Mouse (Mus musculus): ENCODE data around the gene Sh3glb2. TPM values are rescaled to one million over a fixed set of nuclear protein-coding genes. Genes with fewer than 3 reads are reported as not detected.

Gene Sh3glb2
- polyA plus RNA-seq, 1 experiment: 92.3 TPM

- DNase-seq (ENCODE audit: low read depth in 1 of 2, low spot score in 2 of 2): no peak
- Histone ChIP-seq H3K27me3 (ENCODE audit: control insufficient read depth, insufficient read depth, low read length) (no peaks in the 10 kb centered on the region), H3K27ac (ENCODE audit: insufficient read depth, low read length) (no peak overlapping the region), H3K4me3 (ENCODE audit: extremely low read depth, insufficient read depth, insufficient read length) (no peak overlapping the region), H3K4me1 (ENCODE audit: control insufficient read depth, insufficient read depth, insufficient read length) (no peaks in the 10 kb centered on the region), H3K36me3 (ENCODE audit: control insufficient read depth, insufficient read depth, low read length) (peaks cover 45% of the 10 kb centered on the region)
- 84% methylated on average over 7 of the region's 7 CpGs for WGBS
- TF ChIP-seq CTCF (IDR thresholded peaks at IDR 0.05; ENCODE audit: extremely low read depth, insufficient read depth, insufficient read length, insufficient replicate concordance): no peak
- TF ChIP-seq POLR2A (IDR thresholded peaks at IDR 0.05; ENCODE audit: low read depth, low read length): no peak
Observed at GRCm38 (mm10) chr2:30306087-30306486, 53.0 kb downstream of the Sh3glb2 start.

- Histone ChIP-seq H3K4me3 (ENCODE audit: extremely low read depth, insufficient read depth, insufficient read length) (no peak overlapping the region), H3K4me1 (ENCODE audit: control insufficient read depth, insufficient read depth, insufficient read length) (no peaks in the 10 kb centered on the region), H3K27me3 (ENCODE audit: control insufficient read depth, insufficient read depth, low read length) (no peaks in the 10 kb centered on the region), H3K27ac (ENCODE audit: insufficient read depth, low read length) (no peak overlapping the region), H3K36me3 (ENCODE audit: control insufficient read depth, insufficient read depth, low read length) (peaks cover 24% of the 10 kb centered on the region)
- TF ChIP-seq CTCF (IDR thresholded peaks at IDR 0.05; ENCODE audit: extremely low read depth, insufficient read depth, insufficient read length, insufficient replicate concordance) (no peak), POLR2A (IDR thresholded peaks at IDR 0.05; ENCODE audit: low read depth, low read length) (no peak)
- DNase-seq (ENCODE audit: low read depth in 1 of 2, low spot score in 2 of 2): no peak
- 91% methylated on average over 5 of the region's 5 CpGs for whole genome bisulfite sequencing
Observed at GRCm38 (mm10) chr2:30299966-30300365, 59.2 kb downstream of the Sh3glb2 start.

- Histone ChIP-seq H3K27me3 (ENCODE audit: control insufficient read depth, insufficient read depth, low read length) (no peaks in the 10 kb centered on the region), H3K36me3 (ENCODE audit: control insufficient read depth, insufficient read depth, low read length) (peaks cover 21% of the 10 kb centered on the region), H3K27ac (ENCODE audit: insufficient read depth, low read length) (no peak overlapping the region), H3K4me3 (ENCODE audit: extremely low read depth, insufficient read depth, insufficient read length) (no peak overlapping the region), H3K4me1 (ENCODE audit: control insufficient read depth, insufficient read depth, insufficient read length) (no peaks in the 10 kb centered on the region)
- DNase-seq (ENCODE audit: low read depth in 1 of 2, low spot score in 2 of 2): no peak
- TF ChIP-seq CTCF (IDR thresholded peaks at IDR 0.05; ENCODE audit: extremely low read depth, insufficient read depth, insufficient read length, insufficient replicate concordance) (no peak), POLR2A (IDR thresholded peaks at IDR 0.05; ENCODE audit: low read depth, low read length) (no peak)
- 84% methylated on average over 3 of the region's 3 CpGs for WGBS
Observed at GRCm38 (mm10) chr2:30299525-30299924, 59.6 kb downstream of the Sh3glb2 start.

Other genes starting within 250 kb of the Sh3glb2 start
- 59.0 and 78.3 TPM in 2 replicates for gene Zer1, start 234.8 kb downstream of the Sh3glb2 start, polyA plus RNA-seq (2012; rRNA removed)
- 48.5 and 50.9 TPM in 2 replicates for gene Tbc1d13, start 225.6 kb downstream of the Sh3glb2 start, polyA plus RNA-seq (2012; rRNA removed)
- 19.4 and 33.0 TPM in 2 replicates for gene Endog, start 187.8 kb downstream of the Sh3glb2 start, polyA plus RNA-seq (2012; rRNA removed)
- 19.1 and 23.3 TPM in 2 replicates for gene Spout1, start 180.9 kb downstream of the Sh3glb2 start, polyA plus RNA-seq (2012; rRNA removed)
- 9.7 and 11.5 TPM in 2 replicates for gene Kyat1, start 153.5 kb downstream of the Sh3glb2 start, polyA plus RNA-seq (2012; rRNA removed)
- 22.1 and 25.6 TPM in 2 replicates for gene Lrrc8a, start 121.6 kb downstream of the Sh3glb2 start, polyA plus RNA-seq (2012; rRNA removed)
- 6.0 and 9.6 TPM in 2 replicates for gene Gm28035, start 118.8 kb downstream of the Sh3glb2 start, polyA plus RNA-seq (2012; rRNA removed)
- 18.1 and 24.1 TPM in 2 replicates for gene Phyhd1, start 93.1 kb downstream of the Sh3glb2 start, polyA plus RNA-seq (2012; rRNA removed)
- gene Gm28038, start 78.3 kb downstream of the Sh3glb2 start, polyA plus RNA-seq (2012; rRNA removed): not detected in 2 replicates
- gene Dolk, start 73.0 kb downstream of the Sh3glb2 start, polyA plus RNA-seq (2012; rRNA removed): 11.0 and 11.6 TPM in 2 replicates
- 32.4 and 45.2 TPM in 2 replicates for gene Nup188, start 72.9 kb downstream of the Sh3glb2 start, polyA plus RNA-seq (2012; rRNA removed)
- 11.1 and 11.7 TPM in 2 replicates for gene Miga2, start 4.9 kb upstream of the Sh3glb2 start, polyA plus RNA-seq (2012; rRNA removed)
- gene Dolpp1, start 32.9 kb upstream of the Sh3glb2 start, polyA plus RNA-seq (2012; rRNA removed): 31.9 and 48.2 TPM in 2 replicates
- 53.9 and 55.2 TPM in 2 replicates for gene Crat, start 56.5 kb upstream of the Sh3glb2 start, polyA plus RNA-seq (2012; rRNA removed)
- gene Ptpa, start 56.7 kb upstream of the Sh3glb2 start, polyA plus RNA-seq (2012; rRNA removed): 136 and 152 TPM in 2 replicates
- gene Ier5l, start 114.9 kb upstream of the Sh3glb2 start, polyA plus RNA-seq (2012; rRNA removed): 4.7 and 9.1 TPM in 2 replicates
- gene Cstad, start 235.7 kb upstream of the Sh3glb2 start, polyA plus RNA-seq (2012; rRNA removed): 0.85 and 1.5 TPM in 2 replicates

All from spleen, adult 2 months (tissue).